Mouse (Mus musculus) liver, embryonic 14.5 days (tissue): ENCODE measurements around the gene Ntm. TPM values are rescaled to one million over a fixed set of nuclear protein-coding genes. Genes with fewer than 3 reads are reported as not detected.

Experiments used
- ATAC-seq: fragments of 200-750 bp; cut with Nextera tagmentation; 2 replicates; pipeline ENCODE4 v1.8.0; 2017; ENCODE audit warnings: moderate number of reproducible peaks, mild to moderate bottlenecking, moderate library complexity; ENCODE audit not compliant: insufficient read depth
- DNase-seq, 3 experiments: peaks; one replicate each; pipeline ENCODE4 v3.0.0-alpha.2; 2012 to 2013; ENCODE audit warnings: low read depth in 3 of 3, low spot score in 3 of 3
- H3K27ac ChIP-seq: fragments of 300-500 bp; sonication (generic); 2 replicates; pipeline ENCODE4 v1.5.1; 2014; ENCODE audit warnings: moderate library complexity, mild to moderate bottlenecking, control low read depth, inconsistent platforms
- H3K27me3 ChIP-seq: fragments of 300-500 bp; sonication (generic); 2 replicates; pipeline ENCODE4 v1.6.1; 2014; ENCODE audit warnings: mild to moderate bottlenecking, low read length, moderate library complexity; ENCODE audit not compliant: control insufficient read depth, insufficient read depth
- H3K36me3 ChIP-seq: fragments of 300-500 bp; sonication (generic); replicated peaks from 2 replicates; pipeline ENCODE4 v1.6.1; 2014; ENCODE audit warnings: low read depth; ENCODE audit not compliant: control insufficient read depth, insufficient read depth
- H3K4me1 ChIP-seq, 2 experiments: fragments of 200-500 bp in 1 of 2; fragments of 300-500 bp in 1 of 2; sonication (generic) in 1 of 2; replicated peaks; 2 replicates each; pipeline ENCODE4 v1.6.1; 2012 to 2014; ENCODE audit warnings: antibody characterized with exemption in 1 of 2, inconsistent platforms in 1 of 2, low read length in 1 of 2; ENCODE audit not compliant: control insufficient read depth in 2 of 2, insufficient read depth in 2 of 2
- H3K4me2 ChIP-seq: fragments of 300-500 bp; sonication (generic); 2 replicates; pipeline ENCODE4 v1.6.1; 2014; ENCODE audit warnings: low read depth, mild to moderate bottlenecking, control low read depth, moderate library complexity
- H3K4me3 ChIP-seq, 2 experiments: fragments of 200-500 bp in 1 of 2; fragments of 300-500 bp in 1 of 2; sonication (generic) in 1 of 2; 2 replicates each; pipeline ENCODE4 v1.5.1; 2012 to 2014; ENCODE audit warnings: low read depth in 2 of 2, low read length in 2 of 2, mild to moderate bottlenecking in 2 of 2, control low read depth in 1 of 2, inconsistent platforms in 1 of 2, moderate library complexity in 1 of 2; ENCODE audit not compliant: insufficient read depth in 1 of 2
- H3K9ac ChIP-seq: fragments of 300-500 bp; sonication (generic); replicated peaks from 2 replicates; pipeline ENCODE4 v1.6.1; 2014; ENCODE audit warnings: mild to moderate bottlenecking, control low read depth, moderate library complexity
- H3K9me3 ChIP-seq: fragments of 300-500 bp; sonication (generic); 2 replicates; pipeline ENCODE4 v1.6.1; 2016; ENCODE audit warnings: low read length, mixed read lengths; ENCODE audit not compliant: control insufficient read depth
- CTCF ChIP-seq: IDR thresholded peaks from 2 replicates; pipeline ENCODE4 v1.5.1; 2016; ENCODE audit warnings: antibody characterized with exemption, low read depth, control low read depth
- EP300 ChIP-seq: IDR thresholded peaks from 2 replicates; pipeline ENCODE4 v1.6.1; 2016; ENCODE audit warnings: antibody characterized with exemption, low read depth
- WGBS: fragments of 180-500 bp; shearing (Covaris S2); extraction: QIAGEN DNeasy Blood & Tissue Kit; methylation state at CpG from one replicate; pipeline ENCODE4 v1.1.7; 2014; ENCODE audit not compliant: insufficient replicate concordance; 5-methylcytosine and 5-hydroxymethylcytosine counted together
- polyA plus RNA-seq, 2 experiments: library from polyadenylated mRNA; depleted of rRNA in 1 of 2; stranded (reverse) in 1 of 2; unstranded in 1 of 2; fragments of >200 nt; fragmentation: Nextera tagmentation in 1 of 2; extraction: Ambion mirVana in 1 of 2; gene quantifications; 2 replicates each; pipeline versions ENCODE4 v1.2.1 to v1.2.3; 2012 to 2014

Gene Ntm
- polyA plus RNA-seq, 2 experiments, result 0.21 to 0.30 TPM

- ATAC-seq, result no peak
- Histone ChIP-seq H3K36me3 (no peaks in the 10 kb centered on the region), H3K9me3 (no peaks in the 10 kb centered on the region), H3K4me2 (no peak overlapping the region), H3K9ac (no peak overlapping the region), H3K27ac (no peak overlapping the region), H3K27me3 (peaks cover 28% of the 10 kb centered on the region), H3K4me1 (no peaks in the 10 kb centered on the region), H3K4me3 (no peak overlapping the region)
- DNase-seq, result no peak
- peak; percentile 86 for TF ChIP-seq CTCF
- TF ChIP-seq EP300, result no peak
- WGBS, result 32% methylated on average over 8 of the region's 8 CpGs
These were observed 553.6 kb downstream of the Ntm start for GRCm38 (mm10) chr9:29409216-29409907.

GRCm38 (mm10) chr9:29407954-29408353 lies 555.0 kb downstream of the Ntm start:
- no peak overlapping the region for H3K4me2 ChIP-seq
- H3K4me3 ChIP-seq, result no peak overlapping the region
- peak; percentile 65 for TF ChIP-seq CTCF
- TF ChIP-seq EP300, result no peak
- no peak overlapping the region for H3K9ac ChIP-seq
- ATAC-seq (no peak), DNase-seq (no peak)
- peaks cover 22% of the 10 kb centered on the region for H3K27me3 ChIP-seq
- H3K27ac ChIP-seq, result no peak overlapping the region
- no peaks in the 10 kb centered on the region for H3K9me3 ChIP-seq
- no peaks in the 10 kb centered on the region for H3K36me3 ChIP-seq
- H3K4me1 ChIP-seq, result no peaks in the 10 kb centered on the region

GRCm38 (mm10) chr9:29406973-29407372 lies 556.0 kb downstream of the Ntm start:
- Histone ChIP-seq H3K4me3 (no peak overlapping the region), H3K4me1 (no peaks in the 10 kb centered on the region), H3K9me3 (no peaks in the 10 kb centered on the region), H3K27me3 (peaks cover 13% of the 10 kb centered on the region), H3K9ac (no peak overlapping the region), H3K36me3 (no peaks in the 10 kb centered on the region), H3K4me2 (no peak overlapping the region), H3K27ac (no peak overlapping the region)
- 55% methylated on average over 2 of the region's 2 CpGs for WGBS
- no peak for TF ChIP-seq EP300
- TF ChIP-seq CTCF, result no peak
- ATAC-seq, result no peak
- no peak for DNase-seq

GRCm38 (mm10) chr9:29406046-29406445 lies 556.9 kb downstream of the Ntm start:
- H3K4me2 ChIP-seq, result no peak overlapping the region

GRCm38 (mm10) chr9:29400151-29400550 lies 562.8 kb downstream of the Ntm start:
- TF ChIP-seq EP300, result no peak
- TF ChIP-seq CTCF, result no peak
- no peak overlapping the region for H3K4me2 ChIP-seq
- H3K27ac ChIP-seq, result no peak overlapping the region
- H3K9me3 ChIP-seq, result no peaks in the 10 kb centered on the region
- no peaks in the 10 kb centered on the region for H3K4me1 ChIP-seq
- WGBS, result 57% methylated on average over 8 of the region's 8 CpGs
- no peak overlapping the region for H3K9ac ChIP-seq
- ATAC-seq (no peak), DNase-seq (no peak)
- no peaks in the 10 kb centered on the region for H3K36me3 ChIP-seq
- no peaks in the 10 kb centered on the region for H3K27me3 ChIP-seq
- H3K4me3 ChIP-seq, result no peak overlapping the region

More at GRCm38 (mm10) chr9:29406046-29406445, 556.9 kb downstream of the Ntm start:
- Histone ChIP-seq H3K9ac (no peak overlapping the region), H3K4me1 (no peaks in the 10 kb centered on the region), H3K27me3 (peaks cover 4% of the 10 kb centered on the region; the same call in 1 of the 2 replicates), H3K27ac (no peak overlapping the region), H3K36me3 (no peaks in the 10 kb centered on the region), H3K9me3 (no peaks in the 10 kb centered on the region), H3K4me3 (no peak overlapping the region)
- ATAC-seq, result no peak
- no peak for TF ChIP-seq CTCF
- no peak for TF ChIP-seq EP300
- WGBS, result 76% methylated on average over 1 of the region's 1 CpGs
- no peak for DNase-seq
